In genomic region chr14:51024820-51025219, GRCm38 (mm10) we compare ENCODE assay signal across 26 mouse cellular contexts. TPM values are rescaled to one million over a fixed set of nuclear protein-coding genes. Genes with fewer than 3 reads are reported as not detected.
A peak's percentile ranks its signal among the peaks of the same experiment; 100 is the strongest.
DNase-seq lines count a peak whose midpoint lies in the region; ATAC-seq lines count a peak whose summit lies in the region.
"Had no signal": no experiment of that assay in that cellular context is flagged by ENCODE, and none has a peak within 500 bp of the region (broad histone marks: within the 10 kb centered on the region; RNA-seq: fewer than 3 reads in every experiment).

No protein-coding gene starts in this region.

- no peaks in the 10 kb centered on the region for H3K27me3 ChIP-seq in hindbrain, embryonic 10.5 days (ENCODE audit: insufficient read depth, poor library complexity, severe bottlenecking)
- no peaks in the 10 kb centered on the region for H3K27me3 ChIP-seq in liver, embryonic 12.5 days (replicated peaks)
- H3K27me3 ChIP-seq: embryonic facial prominence, embryonic 12.5 days; forebrain, embryonic 13.5 days; forebrain, embryonic 15.5 days; Patski had no signal

- no peak overlapping the region for H3K9ac ChIP-seq in liver, embryonic 12.5 days
- H3K9ac ChIP-seq: embryonic facial prominence, embryonic 12.5 days; forebrain, embryonic 13.5 days; forebrain, embryonic 15.5 days had no signal

- H3K9me3 ChIP-seq in hindbrain, embryonic 10.5 days = no peaks in the 10 kb centered on the region
- H3K9me3 ChIP-seq in liver, embryonic 12.5 days (replicated peaks) = no peaks in the 10 kb centered on the region
- H3K9me3 ChIP-seq: embryonic facial prominence, embryonic 10.5 days; embryonic facial prominence, embryonic 12.5 days; forebrain, embryonic 13.5 days; forebrain, embryonic 15.5 days; G1E had no signal

- WGBS in hindbrain, embryonic 10.5 days = 94% methylated on average over 1 of the region's 1 CpGs
- 42% methylated on average over 1 of the region's 1 CpGs for WGBS in liver, embryonic 12.5 days (ENCODE audit: insufficient replicate concordance)

- no peak overlapping the region for H3K27ac ChIP-seq in hindbrain, embryonic 10.5 days
- H3K27ac ChIP-seq in liver, embryonic 12.5 days = no peak overlapping the region
- H3K27ac ChIP-seq: embryonic facial prominence, embryonic 10.5 days; embryonic facial prominence, embryonic 12.5 days; forebrain, embryonic 13.5 days; forebrain, embryonic 15.5 days had no signal

- no peaks in the 10 kb centered on the region for H3K36me3 ChIP-seq in hindbrain, embryonic 10.5 days
- H3K36me3 ChIP-seq in liver, embryonic 12.5 days = no peaks in the 10 kb centered on the region
- H3K36me3 ChIP-seq: embryonic facial prominence, embryonic 10.5 days; embryonic facial prominence, embryonic 12.5 days; forebrain, embryonic 15.5 days; G1E had no signal

- H3K4me1 ChIP-seq in hindbrain, embryonic 10.5 days (replicated peaks) = no peaks in the 10 kb centered on the region
- H3K4me1 ChIP-seq in liver, embryonic 12.5 days = no peaks in the 10 kb centered on the region
- H3K4me1 ChIP-seq: embryonic facial prominence, embryonic 10.5 days; embryonic facial prominence, embryonic 12.5 days; forebrain, embryonic 13.5 days; forebrain, embryonic 15.5 days had no signal

- DNase-seq in retina, embryonic 14.5 days (ENCODE audit: low spot score) = peak; percentile 19
- peak; percentile 51 for DNase-seq in retina, postnatal 7 days (ENCODE audit: low read depth, low spot score)
- no peak for DNase-seq in hindbrain, embryonic 10.5 days (ENCODE audit: low spot score)
- no peak for DNase-seq in ovary, postnatal 14 days (ENCODE audit: low spot score)
- DNase-seq: adrenal gland, adult 8-10 months; adrenal gland, postnatal 14 days; adrenal gland, postnatal 36 days; cerebellum, adult 11-12 months; cerebellum, adult 2 months; cerebellum, adult 9-10 months; cerebellum, postnatal 10 days; cerebellum, postnatal 25 days had no signal

- no peak overlapping the region for H3K4me2 ChIP-seq in liver, embryonic 12.5 days
- H3K4me2 ChIP-seq: embryonic facial prominence, embryonic 12.5 days; forebrain, embryonic 13.5 days; forebrain, embryonic 15.5 days had no signal

- H3K4me3 ChIP-seq in hindbrain, embryonic 10.5 days = no peak overlapping the region
- H3K4me3 ChIP-seq in liver, embryonic 12.5 days = no peak overlapping the region
- H3K4me3 ChIP-seq: embryonic facial prominence, embryonic 10.5 days; embryonic facial prominence, embryonic 12.5 days; forebrain, embryonic 13.5 days; forebrain, embryonic 15.5 days had no signal

- peak; percentile 50; the same call in 1 of the 2 replicates for ATAC-seq in megakaryocyte-erythroid progenitor cell, adult 5-6 weeks (replicated peaks; ENCODE audit: low FRiP score, low TSS enrichment, poor library complexity, severe bottlenecking)
- no peak for ATAC-seq in liver, embryonic 12.5 days
- ATAC-seq: activated CD4-positive, CD25-positive, alpha-beta regulatory T cell, adult 4 months; forebrain, embryonic 13.5 days; forebrain, embryonic 15.5 days; Patski had no signal

RNA-seq across cellular contexts. Expression of gene Rnase9, which starts 16.8 kb away (rescaled TPM):
- not detected in 2 replicates for total RNA-seq in megakaryocyte-erythroid progenitor cell, adult 5-6 weeks (2014; fragmentation: Nextera tagmentation)
- total RNA-seq in megakaryocyte-erythroid progenitor cell, adult 5-6 weeks (2017) = not detected in 2 replicates
- polyA plus RNA-seq in hindbrain, embryonic 10.5 days (2016; fragmentation: Nextera tagmentation; extraction: Ambion mirVana) = not detected in 2 replicates
- polyA plus RNA-seq in liver, embryonic 12.5 days (2016; fragmentation: Nextera tagmentation; extraction: Ambion mirVana) = not detected in 2 replicates
- total RNA-seq: adrenal gland, adult 18-20 months; adrenal gland, adult 8-10 months; adrenal gland, postnatal 14 days; adrenal gland, postnatal 36 days had no signal
- polyA plus RNA-seq: activated CD4-positive, CD25-positive, alpha-beta regulatory T cell, adult 4 months; C2C12; cerebellum, adult 2 months; embryonic facial prominence, embryonic 10.5 days; embryonic facial prominence, embryonic 12.5 days; embryonic facial prominence, embryonic 14.5 days; forebrain, embryonic 11.5 days; forebrain, embryonic 13.5 days; forebrain, embryonic 15.5 days; G1E; Patski had no signal

RNA-seq across cellular contexts. Expression of gene Rnase10, which starts 17.3 kb away (rescaled TPM):
- total RNA-seq in megakaryocyte-erythroid progenitor cell, adult 5-6 weeks (2014; fragmentation: Nextera tagmentation) = not detected in 2 replicates
- total RNA-seq in megakaryocyte-erythroid progenitor cell, adult 5-6 weeks (2017) = not detected in 2 replicates
- 0.10 TPM in 1 of 2 replicates, not detected in the other for polyA plus RNA-seq in hindbrain, embryonic 10.5 days (2016; fragmentation: Nextera tagmentation; extraction: Ambion mirVana)
- polyA plus RNA-seq in liver, embryonic 12.5 days (2016; fragmentation: Nextera tagmentation; extraction: Ambion mirVana) = 0.07 TPM in 1 of 2 replicates, not detected in the other
- total RNA-seq: adrenal gland, adult 18-20 months had no signal
- polyA plus RNA-seq: activated CD4-positive, CD25-positive, alpha-beta regulatory T cell, adult 4 months; cerebellum, adult 2 months; embryonic facial prominence, embryonic 10.5 days; embryonic facial prominence, embryonic 12.5 days; forebrain, embryonic 11.5 days; forebrain, embryonic 13.5 days; forebrain, embryonic 15.5 days; G1E; Patski had no signal

RNA-seq across cellular contexts. Expression of gene Rnase11, which starts 25.1 kb away (rescaled TPM):
- not detected in 2 replicates for total RNA-seq in megakaryocyte-erythroid progenitor cell, adult 5-6 weeks (2014; fragmentation: Nextera tagmentation)
- total RNA-seq in megakaryocyte-erythroid progenitor cell, adult 5-6 weeks (2017) = not detected in 2 replicates
- not detected in 2 replicates for polyA plus RNA-seq in hindbrain, embryonic 10.5 days (2016; fragmentation: Nextera tagmentation; extraction: Ambion mirVana)
- polyA plus RNA-seq in liver, embryonic 12.5 days (2016; fragmentation: Nextera tagmentation; extraction: Ambion mirVana) = not detected in 2 replicates
- total RNA-seq: adrenal gland, adult 18-20 months; adrenal gland, adult 8-10 months; adrenal gland, postnatal 14 days; adrenal gland, postnatal 36 days had no signal
- polyA plus RNA-seq: activated CD4-positive, CD25-positive, alpha-beta regulatory T cell, adult 4 months; C2C12; cerebellum, adult 2 months; cortical plate, adult 2 months; embryonic facial prominence, embryonic 10.5 days; embryonic facial prominence, embryonic 12.5 days; embryonic facial prominence, embryonic 14.5 days; forebrain, embryonic 11.5 days; forebrain, embryonic 13.5 days; forebrain, embryonic 15.5 days; G1E; Patski had no signal

RNA-seq across cellular contexts. Expression of gene Rnase12, which starts 32.6 kb away (rescaled TPM):
- total RNA-seq in megakaryocyte-erythroid progenitor cell, adult 5-6 weeks (2014; fragmentation: Nextera tagmentation) = not detected in 2 replicates
- total RNA-seq in megakaryocyte-erythroid progenitor cell, adult 5-6 weeks (2017) = 0.99 and 5.2 TPM in 2 replicates
- polyA plus RNA-seq in hindbrain, embryonic 10.5 days (2016; fragmentation: Nextera tagmentation; extraction: Ambion mirVana) = not detected in 2 replicates
- 0.44 and 1.4 TPM in 2 replicates for polyA plus RNA-seq in liver, embryonic 12.5 days (2016; fragmentation: Nextera tagmentation; extraction: Ambion mirVana)
- total RNA-seq: adrenal gland, adult 18-20 months; adrenal gland, adult 8-10 months; adrenal gland, postnatal 14 days; adrenal gland, postnatal 36 days; G1E had no signal
- polyA plus RNA-seq: activated CD4-positive, CD25-positive, alpha-beta regulatory T cell, adult 4 months; C2C12; cerebellum, adult 2 months; cortical plate, adult 2 months; embryonic facial prominence, embryonic 10.5 days; embryonic facial prominence, embryonic 12.5 days; forebrain, embryonic 11.5 days; forebrain, embryonic 13.5 days; forebrain, embryonic 15.5 days; G1E; Patski had no signal

RNA-seq across cellular contexts. Expression of gene Olfr750, which starts 49.4 kb away (rescaled TPM):
- not detected in 2 replicates for total RNA-seq in megakaryocyte-erythroid progenitor cell, adult 5-6 weeks (2014; fragmentation: Nextera tagmentation)
- not detected in 2 replicates for total RNA-seq in megakaryocyte-erythroid progenitor cell, adult 5-6 weeks (2017)
- polyA plus RNA-seq in hindbrain, embryonic 10.5 days (2016; fragmentation: Nextera tagmentation; extraction: Ambion mirVana) = 0.03 TPM in 1 of 2 replicates, not detected in the other
- polyA plus RNA-seq in liver, embryonic 12.5 days (2016; fragmentation: Nextera tagmentation; extraction: Ambion mirVana) = not detected in 2 replicates
- total RNA-seq: adrenal gland, adult 8-10 months; adrenal gland, postnatal 14 days; adrenal gland, postnatal 36 days had no signal
- polyA plus RNA-seq: activated CD4-positive, CD25-positive, alpha-beta regulatory T cell, adult 4 months; C2C12; cerebellum, adult 2 months; cortical plate, adult 2 months; embryonic facial prominence, embryonic 10.5 days; embryonic facial prominence, embryonic 12.5 days; embryonic facial prominence, embryonic 14.5 days; forebrain, embryonic 11.5 days; forebrain, embryonic 13.5 days; forebrain, embryonic 15.5 days; G1E; Patski had no signal

Comparison
In these comparisons a context has a peak if more than half of its experiments do, and no peak if none do; other contexts are left out.
1. DNase-seq: peak in retina, embryonic 14.5 days (single experiment) and retina, postnatal 7 days (single experiment); none in hindbrain, embryonic 10.5 days (single experiment) and ovary, postnatal 14 days (single experiment).